Mouse (Mus musculus): ENCODE results near the gene Olfr1510. TPM values are rescaled to one million over a fixed set of nuclear protein-coding genes. Genes with fewer than 3 reads are reported as not detected.

The Olfr1510 gene
- not detected in 2 replicates for total RNA-seq (2015)
- not detected in 2 replicates for total RNA-seq (2017)

DNA sequence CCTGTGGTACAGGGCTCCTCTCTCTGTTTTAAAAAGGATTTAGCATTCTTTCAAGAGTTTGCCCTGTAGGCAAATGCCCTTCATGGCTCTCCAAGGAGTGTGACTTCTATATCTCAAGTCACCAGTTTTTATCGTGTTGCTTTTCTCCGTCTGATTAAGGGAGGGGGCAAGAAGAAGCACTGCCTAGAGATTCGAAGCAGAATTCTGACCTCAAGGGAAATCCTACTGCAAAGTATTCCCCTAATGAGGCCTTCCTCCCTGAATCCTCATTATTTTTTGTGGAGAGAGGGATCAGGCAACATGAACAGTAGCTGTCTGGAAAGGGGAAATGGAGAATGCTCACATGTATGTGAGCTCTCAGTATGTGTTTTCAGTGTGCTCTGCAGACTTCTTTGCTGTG is at the start of gene Olfr1510:
Gene Olfr1510, minus strand, starts transcription at position 101 of the 400 bp plus-strand sequence.
- ATAC-seq (ENCODE audit: poor library complexity, severe bottlenecking) = no peak

DNA sequence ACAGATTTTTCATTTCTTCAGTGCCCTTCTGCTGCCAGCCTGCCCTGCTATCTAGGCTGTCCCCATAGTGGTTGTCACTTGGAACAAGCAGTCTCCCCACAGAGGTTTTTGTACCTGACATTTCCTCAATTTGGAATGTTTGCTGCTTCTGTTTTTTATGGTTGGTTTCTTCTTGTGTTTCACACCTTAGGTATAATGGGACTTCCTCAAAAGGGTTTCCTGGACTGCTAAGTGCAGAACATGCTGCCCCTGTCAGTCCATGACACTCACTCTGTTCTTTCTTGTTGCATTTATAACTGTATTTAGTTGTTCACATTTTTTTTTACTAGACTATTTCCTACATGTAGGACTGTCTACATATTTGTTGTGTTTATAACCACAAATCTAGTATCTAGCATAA is 47.8 kb upstream of the Olfr1510 start:
- ATAC-seq (ENCODE audit: poor library complexity, severe bottlenecking) = no peak

DNA sequence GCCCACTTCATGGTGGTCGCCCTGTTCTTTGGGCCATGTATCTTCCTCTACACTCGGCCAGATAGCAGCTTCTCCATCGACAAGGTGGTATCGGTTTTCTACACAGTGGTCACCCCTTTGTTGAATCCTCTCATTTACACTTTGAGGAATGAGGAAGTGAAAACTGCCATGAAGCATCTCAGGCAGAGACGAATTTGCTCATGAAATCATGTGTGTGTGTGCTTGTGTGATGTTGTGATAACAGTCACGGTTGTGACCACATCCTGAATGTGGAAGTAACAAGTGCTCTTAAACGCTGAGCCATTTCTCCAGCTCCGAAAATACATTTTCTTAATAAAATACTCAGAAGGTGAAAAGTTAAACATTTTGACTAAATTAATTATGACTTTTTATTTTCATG is 37.0 kb upstream of the Olfr1510 start:
- ATAC-seq (ENCODE audit: poor library complexity, severe bottlenecking) = peak; percentile 94

DNA sequence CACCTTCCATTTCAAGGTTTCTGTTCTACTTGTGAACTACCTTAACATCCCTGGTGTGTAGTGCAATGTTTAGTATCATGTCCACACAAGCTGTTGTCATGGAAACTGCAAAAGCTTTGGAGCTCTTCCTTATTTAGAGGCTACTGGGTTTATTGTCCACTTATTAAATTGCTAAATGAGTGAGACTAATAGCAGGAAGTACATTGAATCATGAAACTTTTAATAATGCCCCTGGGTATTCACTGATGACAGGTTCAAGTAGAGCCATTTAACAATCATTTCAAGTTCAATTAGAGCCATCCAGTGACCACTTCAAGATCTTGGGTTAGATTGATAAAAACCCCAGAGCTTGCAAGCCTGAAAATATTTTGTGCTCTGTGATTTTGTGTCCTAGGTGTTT is 28.5 kb upstream of the Olfr1510 start, which contains the start of gene Olfr1509:
Gene Olfr1509, plus strand, starts transcription at position 301 of the 400 bp plus-strand sequence.
- ATAC-seq (ENCODE audit: poor library complexity, severe bottlenecking) = no peak

DNA sequence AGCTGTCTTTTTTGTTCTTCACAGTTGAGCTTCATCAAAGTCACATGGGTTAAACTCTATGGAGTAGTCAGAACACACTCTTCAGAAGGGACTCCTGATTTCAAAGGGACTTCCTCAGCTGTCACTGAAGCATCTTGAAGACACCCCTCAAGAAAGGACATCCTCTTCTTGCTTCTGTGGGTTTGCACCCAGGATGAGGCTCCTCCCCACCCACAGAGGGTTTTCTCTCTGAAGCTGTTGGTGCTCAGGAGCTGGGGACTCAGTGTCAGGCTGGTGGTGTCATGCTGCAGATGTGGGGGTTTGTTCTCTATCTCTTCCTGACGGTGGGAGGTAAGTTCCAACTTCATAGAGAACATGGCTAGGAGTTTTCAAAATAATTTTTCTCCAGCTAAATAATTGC is 13.5 kb upstream of the Olfr1510 start:
- no peak for ATAC-seq (ENCODE audit: poor library complexity, severe bottlenecking)

DNA sequence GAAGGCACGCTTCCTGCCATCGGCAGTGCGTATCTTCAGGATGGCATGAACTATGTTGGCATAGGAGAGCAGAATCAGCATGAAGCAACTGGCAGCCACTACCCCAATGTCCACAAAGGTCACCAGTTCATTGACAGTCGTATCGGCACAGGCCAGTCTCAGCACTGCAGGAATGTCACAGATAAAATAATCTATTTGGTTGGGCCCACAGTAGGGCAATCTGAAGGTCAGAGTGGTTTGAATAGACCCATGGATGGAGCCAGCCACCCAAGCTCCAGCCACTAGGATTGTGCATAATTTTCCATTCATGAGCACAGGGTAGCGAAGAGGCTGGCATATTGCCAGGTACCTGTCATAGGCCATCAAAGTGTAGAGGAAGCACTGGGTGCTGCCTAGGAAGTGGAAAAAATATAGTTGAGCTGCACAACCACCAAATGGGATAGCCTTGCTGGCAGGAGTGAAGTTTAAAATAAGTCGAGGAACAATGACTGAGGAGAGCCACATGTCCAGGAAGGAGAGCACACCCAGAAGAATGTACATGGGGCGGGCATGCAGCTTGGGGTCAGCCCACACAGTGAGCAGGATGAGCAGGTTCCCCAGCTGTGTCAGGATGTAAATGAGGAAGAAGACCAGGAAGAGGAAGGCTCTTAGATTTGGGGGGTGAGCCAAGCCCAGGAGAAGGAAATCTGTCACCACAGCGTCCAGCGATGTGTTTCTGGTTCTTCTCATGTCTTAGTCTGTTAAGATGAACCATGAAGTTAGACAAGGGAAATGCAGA is 3.8 kb downstream of the Olfr1510 start:
- peak; percentile 73 for ATAC-seq (ENCODE audit: poor library complexity, severe bottlenecking)

DNA sequence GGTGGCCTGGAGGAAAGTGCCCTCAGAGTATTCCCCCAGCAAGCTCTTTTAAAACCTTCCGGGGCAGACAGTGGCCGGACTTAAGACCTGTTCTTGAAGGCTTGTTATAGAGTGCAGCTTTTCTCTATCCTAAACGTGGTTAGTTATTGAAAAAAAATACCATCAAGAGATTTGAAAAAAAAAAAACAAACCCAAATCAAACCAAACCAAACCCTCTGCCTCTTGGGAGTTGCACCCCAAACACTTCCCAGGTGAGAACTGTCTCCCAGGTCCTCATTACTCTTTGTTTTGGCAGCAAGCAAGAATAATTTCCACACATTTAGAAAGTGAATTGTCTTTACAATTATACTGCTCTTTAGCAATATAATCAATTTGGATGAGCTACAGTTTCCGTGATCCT is 16.9 kb downstream of the Olfr1510 start, which contains the start of gene Olfr1511:
Gene Olfr1511, minus strand, starts transcription at position 101 of the 400 bp plus-strand sequence.
- no peak for ATAC-seq (ENCODE audit: poor library complexity, severe bottlenecking)

DNA sequence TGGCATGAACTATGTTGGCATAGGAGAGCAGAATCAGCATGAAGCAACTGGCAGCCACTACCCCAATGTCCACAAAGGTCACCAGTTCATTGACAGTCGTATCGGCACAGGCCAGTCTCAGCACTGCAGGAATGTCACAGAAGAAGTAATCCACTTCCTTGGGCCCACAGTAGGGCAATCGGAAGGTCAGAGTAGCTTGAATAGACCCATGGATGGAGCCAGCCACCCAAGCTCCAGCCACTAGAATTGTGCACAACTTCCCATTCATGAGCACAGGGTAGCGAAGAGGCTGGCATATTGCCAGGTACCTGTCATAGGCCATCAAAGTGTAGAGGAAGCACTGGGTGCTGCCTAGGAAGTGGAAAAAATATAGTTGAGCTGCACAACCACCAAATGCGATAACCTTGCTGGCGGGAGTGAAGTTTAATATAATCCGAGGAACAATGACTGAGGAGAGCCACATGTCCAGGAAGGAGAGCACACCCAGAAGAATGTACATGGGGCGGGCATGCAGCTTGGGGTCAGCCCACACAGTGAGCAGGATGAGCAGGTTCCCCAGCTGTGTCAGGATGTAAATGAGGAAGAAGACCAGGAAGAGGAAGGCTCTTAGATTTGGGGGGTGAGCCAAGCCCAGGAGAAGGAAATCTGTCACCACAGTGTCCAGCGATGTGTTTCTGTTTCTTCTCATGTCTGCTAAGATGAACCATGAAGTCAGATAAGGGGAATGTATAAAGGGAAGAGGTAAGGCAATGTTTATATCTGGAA is 23.9 kb downstream of the Olfr1510 start:
- peak; percentile 79 for ATAC-seq (ENCODE audit: poor library complexity, severe bottlenecking)

DNA sequence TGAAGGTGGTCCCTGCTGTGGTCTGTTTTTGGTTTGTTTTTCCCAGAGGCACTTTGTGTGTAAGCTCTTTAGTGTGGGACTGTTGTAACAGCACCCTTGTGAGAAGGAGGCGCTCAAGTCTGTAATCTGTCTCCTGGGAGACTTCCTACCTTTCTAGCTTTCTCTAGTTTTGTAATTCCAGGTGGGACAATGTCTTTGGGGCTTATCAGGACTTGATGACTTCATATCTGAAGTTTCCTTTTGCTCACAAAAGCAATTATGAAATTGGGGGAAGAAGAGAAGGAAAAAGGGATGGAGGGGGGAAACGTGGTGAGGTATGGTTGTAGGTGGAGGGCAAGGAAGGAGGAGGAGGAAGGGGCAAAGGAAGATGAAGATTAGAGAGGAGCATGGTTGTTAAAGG is 35.1 kb downstream of the Olfr1510 start, which contains the start of gene Olfr1512:
Gene Olfr1512, minus strand, starts transcription at position 101 of the 400 bp plus-strand sequence.
- ATAC-seq (ENCODE audit: poor library complexity, severe bottlenecking) = no peak

DNA sequence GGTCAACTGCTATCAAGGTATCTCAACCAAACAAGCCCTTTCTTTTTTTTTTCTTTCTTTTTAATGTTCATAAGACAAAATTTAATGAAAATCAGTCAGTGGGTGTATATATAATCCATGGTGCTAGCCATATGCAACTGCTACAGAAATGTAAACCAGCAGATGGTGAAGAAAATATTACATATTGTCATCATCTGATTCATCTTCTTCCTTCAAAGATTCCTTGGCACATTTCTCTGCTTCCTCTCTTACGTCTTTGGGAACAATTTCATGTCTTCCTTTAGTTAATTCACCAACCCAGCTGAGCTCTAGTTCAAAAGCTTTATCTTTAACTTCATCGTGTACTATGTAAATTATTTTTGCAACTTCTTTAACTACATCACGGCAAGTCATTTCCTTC is 45.4 kb downstream of the Olfr1510 start:
- no peak for ATAC-seq (ENCODE audit: poor library complexity, severe bottlenecking)

Other genes starting within 250 kb of the Olfr1510 start
- 53.3 and 54.3 TPM in 2 replicates for gene Supt16, start 217.0 kb downstream of the Olfr1510 start, total RNA-seq (2015)
- gene Supt16, start 217.0 kb downstream of the Olfr1510 start, total RNA-seq (2017) = 148 and 153 TPM in 2 replicates
- 73.1 and 77.7 TPM in 2 replicates for gene Chd8, start 156.6 kb downstream of the Olfr1510 start, total RNA-seq (2015)
- 36.9 and 47.6 TPM in 2 replicates for gene Chd8, start 156.6 kb downstream of the Olfr1510 start, total RNA-seq (2017)
- gene Tox4, start 135.2 kb downstream of the Olfr1510 start, total RNA-seq (2015) = 29.9 and 33.1 TPM in 2 replicates
- 37.7 and 41.4 TPM in 2 replicates for gene Tox4, start 135.2 kb downstream of the Olfr1510 start, total RNA-seq (2017)
- 5.3 and 7.8 TPM in 2 replicates for gene Rab2b, start 134.8 kb downstream of the Olfr1510 start, total RNA-seq (2015)
- gene Rab2b, start 134.8 kb downstream of the Olfr1510 start, total RNA-seq (2017) = 3.6 and 4.6 TPM in 2 replicates
- gene Mettl3, start 109.2 kb downstream of the Olfr1510 start, total RNA-seq (2015) = 36.2 and 42.1 TPM in 2 replicates
- 29.9 TPM in 2 replicates for gene Mettl3, start 109.2 kb downstream of the Olfr1510 start, total RNA-seq (2017)
- gene Sall2, start 85.6 kb downstream of the Olfr1510 start, total RNA-seq (2015) = 0.51 TPM in 1 of 2 replicates, not detected in the other
- gene Sall2, start 85.6 kb downstream of the Olfr1510 start, total RNA-seq (2017) = 0.07 and 0.37 TPM in 2 replicates
- not detected in 2 replicates for gene Olfr1513, start 58.0 kb downstream of the Olfr1510 start, total RNA-seq (2015)
- not detected in 2 replicates for gene Olfr1513, start 58.0 kb downstream of the Olfr1510 start, total RNA-seq (2017)
- gene Olfr1512, start 35.2 kb downstream of the Olfr1510 start, total RNA-seq (2015) = not detected in 2 replicates
- not detected in 2 replicates for gene Olfr1512, start 35.2 kb downstream of the Olfr1510 start, total RNA-seq (2017)
- not detected in 2 replicates for gene Olfr1511, start 17.0 kb downstream of the Olfr1510 start, total RNA-seq (2015)
- not detected in 2 replicates for gene Olfr1511, start 17.0 kb downstream of the Olfr1510 start, total RNA-seq (2017)
- gene Olfr1509, start 28.6 kb upstream of the Olfr1510 start, total RNA-seq (2015) = not detected in 2 replicates
- not detected in 2 replicates for gene Olfr1509, start 28.6 kb upstream of the Olfr1510 start, total RNA-seq (2017)
- gene Olfr1508, start 53.1 kb upstream of the Olfr1510 start, total RNA-seq (2015) = not detected in 2 replicates
- not detected in 2 replicates for gene Olfr1508, start 53.1 kb upstream of the Olfr1510 start, total RNA-seq (2017)
- gene Olfr1507, start 81.4 kb upstream of the Olfr1510 start, total RNA-seq (2015) = not detected in 2 replicates
- not detected in 2 replicates for gene Olfr1507, start 81.4 kb upstream of the Olfr1510 start, total RNA-seq (2017)

Measured in megakaryocyte, adult 5-6 weeks (primary cell).